In genomic region chr9:62812216-62813049, GRCm38 (mm10) we compare ENCODE assay signal across 8 mouse cellular contexts. TPM values are rescaled to one million over a fixed set of nuclear protein-coding genes. Genes with fewer than 3 reads are reported as not detected.
DNase-seq lines count a peak whose midpoint lies in the region; ATAC-seq and TF ChIP-seq lines count a peak whose summit lies in the region.

No protein-coding gene starts in this region.

- peaks cover 11 to 42% of the 10 kb centered on the region in 2 experiments for H3K4me1 ChIP-seq in heart, embryonic 14.5 days (ENCODE audit: control insufficient read depth in 2 of 2, insufficient read depth in 2 of 2, low read length in 2 of 2)
- peaks cover 3 to 7% of the 10 kb centered on the region in 2 experiments; a peak in 2 of 4 replicates for H3K4me1 ChIP-seq in ES-E14 (ENCODE audit: control insufficient read depth in 2 of 2, insufficient read depth in 2 of 2, low read length in 2 of 2, poor library complexity in 1 of 2)
- peaks cover 45% of the 10 kb centered on the region for H3K4me1 ChIP-seq in forebrain, embryonic 10.5 days
- peaks cover 12 to 20% of the 10 kb centered on the region in 2 experiments for H3K4me1 ChIP-seq in liver, embryonic 14.5 days (replicated peaks; ENCODE audit: control insufficient read depth in 2 of 2, insufficient read depth in 2 of 2, low read length in 1 of 2)

- no peak for TF ChIP-seq EP300 in liver, embryonic 14.5 days (IDR thresholded peaks at IDR 0.05; ENCODE audit: low read depth)

- 10% methylated on average over 14 of the region's 14 CpGs for WGBS in heart, embryonic 14.5 days
- WGBS in forebrain, embryonic 10.5 days, result 10% methylated on average over 14 of the region's 14 CpGs
- 24% methylated on average over 14 of the region's 14 CpGs for WGBS in liver, embryonic 14.5 days (ENCODE audit: insufficient replicate concordance)

- in situ Hi-C loops in ES-E14 (cut with MboI; ENCODE audit: low sequenced_read_pairs in 2 of 2, unreplicated experiment in 2 of 2), result no loop called here

- no peaks in the 10 kb centered on the region for H3K27me3 ChIP-seq in heart, embryonic 14.5 days (ENCODE audit: control insufficient read depth, insufficient read depth, low read length)
- no peaks in the 10 kb centered on the region for H3K27me3 ChIP-seq in forebrain, embryonic 10.5 days (ENCODE audit: poor library complexity, severe bottlenecking)
- H3K27me3 ChIP-seq in liver, embryonic 14.5 days (ENCODE audit: control insufficient read depth, insufficient read depth, low read length), result no peaks in the 10 kb centered on the region

- H3K4me3 ChIP-seq in heart, embryonic 14.5 days (ENCODE audit: control insufficient read depth in 1 of 2, insufficient read depth in 1 of 2, low read depth in 1 of 2, low read length in 2 of 2), result peak overlapping the region; percentile 75 to 98
- peak overlapping the region; percentile 91 to 96 for H3K4me3 ChIP-seq in ES-E14 (ENCODE audit: insufficient read depth in 1 of 2, low read depth in 1 of 2, low read length in 2 of 2, poor library complexity in 1 of 2, severe bottlenecking in 1 of 2)
- peak overlapping the region; percentile 100 for H3K4me3 ChIP-seq in forebrain, embryonic 10.5 days
- peak overlapping the region; percentile 82 to 89 for H3K4me3 ChIP-seq in liver, embryonic 14.5 days (ENCODE audit: insufficient read depth in 1 of 2, low read depth in 2 of 2, low read length in 2 of 2)

- ATAC-seq in heart, embryonic 14.5 days (ENCODE audit: insufficient number of reproducible peaks, insufficient read depth, low FRiP score, low read depth), result no peak
- ATAC-seq in liver, embryonic 14.5 days (ENCODE audit: insufficient read depth), result no peak

- H3K27ac ChIP-seq in heart, embryonic 14.5 days (replicated peaks in 1 of 2; ENCODE audit: control insufficient read depth in 1 of 2, insufficient read depth in 1 of 2, low read depth in 2 of 2, low read length in 2 of 2), result peak overlapping the region; percentile 96 to 98
- H3K27ac ChIP-seq in ES-E14 (ENCODE audit: insufficient read depth, low read depth, low read length, poor library complexity, severe bottlenecking), result peak overlapping the region; percentile 77
- peak overlapping the region; percentile 99 for H3K27ac ChIP-seq in forebrain, embryonic 10.5 days
- peak overlapping the region; percentile 85 for H3K27ac ChIP-seq in liver, embryonic 14.5 days

- H3K4me2 ChIP-seq in heart, embryonic 14.5 days (ENCODE audit: low read length), result peak overlapping the region; percentile 89
- peak overlapping the region; percentile 97 for H3K4me2 ChIP-seq in liver, embryonic 14.5 days (ENCODE audit: low read depth)

- no peaks in the 10 kb centered on the region for H3K9me3 ChIP-seq in heart, embryonic 14.5 days (ENCODE audit: control insufficient read depth, low read length)
- no peaks in the 10 kb centered on the region for H3K9me3 ChIP-seq in ES-E14 (ENCODE audit: control insufficient read depth, insufficient read depth, low read depth, low read length)
- H3K9me3 ChIP-seq in forebrain, embryonic 10.5 days, result no peaks in the 10 kb centered on the region
- H3K9me3 ChIP-seq in liver, embryonic 14.5 days (ENCODE audit: control insufficient read depth, low read length), result no peaks in the 10 kb centered on the region

- H3K9ac ChIP-seq in heart, embryonic 14.5 days (ENCODE audit: low read length), result peak overlapping the region; percentile 97
- H3K9ac ChIP-seq in ES-E14 (ENCODE audit: insufficient read depth, low read depth, low read length, poor library complexity, severe bottlenecking), result peak overlapping the region; percentile 96
- peak overlapping the region; percentile 92 for H3K9ac ChIP-seq in liver, embryonic 14.5 days (replicated peaks)

- H3K36me3 ChIP-seq in heart, embryonic 14.5 days (ENCODE audit: control insufficient read depth, insufficient read depth, low read length), result no peaks in the 10 kb centered on the region
- peaks cover 4% of the 10 kb centered on the region; the same call in 1 of the 2 replicates for H3K36me3 ChIP-seq in ES-E14 (ENCODE audit: control insufficient read depth, insufficient read depth, low read length, poor library complexity, severe bottlenecking)
- H3K36me3 ChIP-seq in forebrain, embryonic 10.5 days (replicated peaks), result peaks cover 8% of the 10 kb centered on the region
- no peaks in the 10 kb centered on the region for H3K36me3 ChIP-seq in liver, embryonic 14.5 days (replicated peaks; ENCODE audit: control insufficient read depth, insufficient read depth, low read depth)

- TF ChIP-seq CTCF in liver, embryonic 14.5 days (IDR thresholded peaks at IDR 0.05; ENCODE audit: low read depth), result no peak

- DNase-seq in heart, postnatal 4 days, result no peak
- no peak for DNase-seq in ES-E14 (ENCODE audit: low read depth, low spot score)
- DNase-seq in forebrain, embryonic 10.5 days (ENCODE audit: extremely low spot score, low spot score), result no peak
- DNase-seq in liver, embryonic 14.5 days (ENCODE audit: low read depth in 3 of 3, low spot score in 3 of 3), result no peak
- no peak for DNase-seq in right cerebral cortex, postnatal 10 days (ENCODE audit: low spot score in 2 of 2)
- no peak for DNase-seq in right cerebral cortex, adult 2 months (ENCODE audit: low spot score in 2 of 2)
- DNase-seq in thymus, postnatal 4 days, result no peak

TF ChIP-seq in ES-E14, 5 proteins besides CTCF, POLR2A, EP300 and RAD21:
- TF ChIP-seq ZNF384 (IDR thresholded peaks at IDR 0.05; ENCODE audit: low read depth, low read length) (peak; percentile 87), ZC3H11A (IDR thresholded peaks at IDR 0.05; ENCODE audit: borderline replicate concordance, low read depth, low read length) (no peak)

RNA-seq across cellular contexts. Expression of gene Fem1b, which starts 0.7 kb away (rescaled TPM):
- 21.0 and 21.4 TPM in 2 replicates for polyA plus RNA-seq in heart, embryonic 14.5 days (2014; fragmentation: Nextera tagmentation; extraction: Ambion mirVana)
- 10 to 100 TPM; 40.3 to 41.6 TPM for total RNA-seq in heart, postnatal 4 days (2021)
- total RNA-seq in ES-E14 (2012; rRNA removed), result 73.0 and 94.4 TPM in 2 replicates
- polyA plus RNA-seq in forebrain, embryonic 10.5 days (2016; fragmentation: Nextera tagmentation; extraction: Ambion mirVana), result 33.8 and 35.2 TPM in 2 replicates
- 5.8 and 8.2 TPM in 2 replicates for polyA plus RNA-seq in liver, embryonic 14.5 days (2012; rRNA removed)
- polyA plus RNA-seq in liver, embryonic 14.5 days (2014; fragmentation: Nextera tagmentation; extraction: Ambion mirVana), result 12.5 and 15.5 TPM in 2 replicates

RNA-seq across cellular contexts. Expression of gene Cln6, which starts 26.2 kb away (rescaled TPM):
- polyA plus RNA-seq in heart, embryonic 14.5 days (2014; fragmentation: Nextera tagmentation; extraction: Ambion mirVana), result 19.7 and 21.2 TPM in 2 replicates
- 10 to 100 TPM; 25.1 to 31.4 TPM for total RNA-seq in heart, postnatal 4 days (2021)
- 19.4 and 33.7 TPM in 2 replicates for total RNA-seq in ES-E14 (2012; rRNA removed)
- polyA plus RNA-seq in forebrain, embryonic 10.5 days (2016; fragmentation: Nextera tagmentation; extraction: Ambion mirVana), result 14.9 and 16.5 TPM in 2 replicates
- 18.5 and 18.8 TPM in 2 replicates for polyA plus RNA-seq in liver, embryonic 14.5 days (2012; rRNA removed)
- polyA plus RNA-seq in liver, embryonic 14.5 days (2014; fragmentation: Nextera tagmentation; extraction: Ambion mirVana), result 12.4 and 15.5 TPM in 2 replicates

RNA-seq across cellular contexts. Expression of gene Calml4, which starts 45.4 kb away (rescaled TPM):
- polyA plus RNA-seq in heart, embryonic 14.5 days (2014; fragmentation: Nextera tagmentation; extraction: Ambion mirVana), result 1.0 and 2.2 TPM in 2 replicates
- total RNA-seq in heart, postnatal 4 days (2021), result 1 to 10 TPM; 2.4 to 2.6 TPM
- 10.2 and 23.9 TPM in 2 replicates for total RNA-seq in ES-E14 (2012; rRNA removed)
- 0.21 and 0.48 TPM in 2 replicates for polyA plus RNA-seq in forebrain, embryonic 10.5 days (2016; fragmentation: Nextera tagmentation; extraction: Ambion mirVana)
- polyA plus RNA-seq in liver, embryonic 14.5 days (2012; rRNA removed), result 0.98 and 1.1 TPM in 2 replicates
- polyA plus RNA-seq in liver, embryonic 14.5 days (2014; fragmentation: Nextera tagmentation; extraction: Ambion mirVana), result 1.6 and 2.2 TPM in 2 replicates
